Mouse (Mus musculus): Measurements from ENCODE around the gene Pik3cb.

Gene Pik3cb

GRCm38 (mm10) chr9:99074462-99074861 lies 66.0 kb downstream of the Pik3cb start:
- no peak for DNase-seq

GRCm38 (mm10) chr9:99072538-99072937 lies 67.9 kb downstream of the Pik3cb start:
- no peak for DNase-seq

GRCm38 (mm10) chr9:99065311-99065710 lies 75.1 kb downstream of the Pik3cb start:
- no peak for DNase-seq

GRCm38 (mm10) chr9:99064216-99064615 lies 76.2 kb downstream of the Pik3cb start:
- no peak for DNase-seq

- DNase-seq = peak; percentile 81 to 89
Observed at GRCm38 (mm10) chr9:99062544-99062943, 77.9 kb downstream of the Pik3cb start.

GRCm38 (mm10) chr9:99057751-99058150 lies 82.7 kb downstream of the Pik3cb start:
- peak in 1 of 2 experiments; percentile 47 for DNase-seq

GRCm38 (mm10) chr9:99049760-99050159 lies 90.7 kb downstream of the Pik3cb start:
- no peak for DNase-seq

- peak in 1 of 2 experiments; percentile 29 for DNase-seq
Observed at GRCm38 (mm10) chr9:99048724-99049250, 91.6 kb downstream of the Pik3cb start.

- peak; percentile 76 to 82 for DNase-seq
Observed at GRCm38 (mm10) chr9:99044761-99045160, 95.7 kb downstream of the Pik3cb start.

- DNase-seq = no peak
Observed at GRCm38 (mm10) chr9:99042641-99043040, 97.8 kb downstream of the Pik3cb start.

- no peak for DNase-seq
Observed at GRCm38 (mm10) chr9:99041994-99042393, 98.4 kb downstream of the Pik3cb start.

- no peak for DNase-seq
Observed at GRCm38 (mm10) chr9:99035575-99035974, 104.8 kb downstream of the Pik3cb start, which contains the start of gene Gm1123. Gene Gm1123, minus strand, starts transcription at chr9:99035715.

- no peak for DNase-seq
Observed at GRCm38 (mm10) chr9:99034111-99034510, 106.3 kb downstream of the Pik3cb start.

GRCm38 (mm10) chr9:99032031-99032430 lies 108.4 kb downstream of the Pik3cb start:
- DNase-seq = no peak

- DNase-seq = no peak
Observed at GRCm38 (mm10) chr9:99021751-99022150, 118.7 kb downstream of the Pik3cb start.

GRCm38 (mm10) chr9:99021166-99021565 lies 119.3 kb downstream of the Pik3cb start:
- no peak for DNase-seq

GRCm38 (mm10) chr9:99017679-99018078 lies 122.7 kb downstream of the Pik3cb start:
- DNase-seq = no peak

- no peak for DNase-seq
Observed at GRCm38 (mm10) chr9:99016759-99017158, 123.7 kb downstream of the Pik3cb start.

GRCm38 (mm10) chr9:99016301-99016700 lies 124.1 kb downstream of the Pik3cb start:
- DNase-seq = no peak

- no peak for DNase-seq
Observed at GRCm38 (mm10) chr9:99009898-99010199, 130.6 kb downstream of the Pik3cb start.

- DNase-seq = no peak
Observed at GRCm38 (mm10) chr9:99009069-99009897, 131.1 kb downstream of the Pik3cb start.

GRCm38 (mm10) chr9:99001326-99001725 lies 139.1 kb downstream of the Pik3cb start:
- no peak for DNase-seq

- DNase-seq = peak; percentile 85 to 87
Observed at GRCm38 (mm10) chr9:98999881-99000339, 140.5 kb downstream of the Pik3cb start.

GRCm38 (mm10) chr9:98994103-98994502 lies 146.3 kb downstream of the Pik3cb start:
- no peak for DNase-seq
